Mouse (Mus musculus) spleen, postnatal 14 days (tissue): Measurements from ENCODE around the gene Rpn1.

ENCODE experiments used
- DNase-seq, 2 experiments: peaks; one replicate each; pipeline ENCODE4 v3.0.0; 2021 to 2022; ENCODE audit warnings: low spot score in 2 of 2

Gene Rpn1

DNA sequence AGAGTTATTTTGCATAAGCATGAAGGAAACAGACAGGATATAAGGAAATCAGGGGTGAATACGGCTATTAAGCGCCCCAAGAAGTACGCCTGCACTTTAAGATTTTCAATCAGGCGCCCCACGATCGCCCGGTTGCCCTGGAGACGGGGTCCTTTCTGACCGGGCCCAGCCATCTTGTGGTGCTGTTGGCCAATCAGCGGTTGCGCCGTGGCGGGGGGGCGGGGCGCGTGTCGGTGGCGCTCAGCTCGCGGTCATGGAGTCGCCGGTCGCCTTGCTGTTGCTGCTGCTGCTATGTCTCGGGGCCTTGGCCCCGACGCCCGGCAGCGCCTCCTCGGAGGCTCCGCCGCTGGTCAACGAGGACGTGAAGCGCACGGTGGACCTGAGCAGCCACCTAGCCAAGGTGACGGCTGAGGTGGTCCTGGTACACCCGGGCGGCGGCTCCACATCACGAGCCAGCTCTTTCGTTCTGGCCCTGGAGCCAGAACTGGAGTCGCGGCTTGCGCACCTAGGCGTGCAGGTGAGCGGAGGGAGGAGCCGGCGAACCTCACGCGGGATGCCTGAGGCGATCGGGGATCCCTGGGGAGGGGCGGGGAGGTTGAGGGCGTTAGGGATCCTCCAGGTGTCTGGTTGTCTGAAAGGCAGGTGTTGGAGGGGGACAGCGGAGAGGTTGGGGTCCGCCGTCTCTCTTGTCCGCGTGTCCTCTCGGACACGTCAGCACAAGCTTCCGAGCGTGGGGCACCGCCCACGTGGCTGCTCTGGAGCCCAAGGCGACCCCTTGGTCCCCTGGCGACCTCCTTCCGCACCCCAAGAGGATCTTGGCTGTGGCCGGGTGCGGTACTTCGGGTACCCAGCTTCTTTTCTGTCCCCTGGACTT lies at the start of gene Rpn1:
Gene Rpn1, plus strand, starts transcription at position 205 of the 874 bp plus-strand sequence.
- DNase-seq, result peak; percentile 99

DNA sequence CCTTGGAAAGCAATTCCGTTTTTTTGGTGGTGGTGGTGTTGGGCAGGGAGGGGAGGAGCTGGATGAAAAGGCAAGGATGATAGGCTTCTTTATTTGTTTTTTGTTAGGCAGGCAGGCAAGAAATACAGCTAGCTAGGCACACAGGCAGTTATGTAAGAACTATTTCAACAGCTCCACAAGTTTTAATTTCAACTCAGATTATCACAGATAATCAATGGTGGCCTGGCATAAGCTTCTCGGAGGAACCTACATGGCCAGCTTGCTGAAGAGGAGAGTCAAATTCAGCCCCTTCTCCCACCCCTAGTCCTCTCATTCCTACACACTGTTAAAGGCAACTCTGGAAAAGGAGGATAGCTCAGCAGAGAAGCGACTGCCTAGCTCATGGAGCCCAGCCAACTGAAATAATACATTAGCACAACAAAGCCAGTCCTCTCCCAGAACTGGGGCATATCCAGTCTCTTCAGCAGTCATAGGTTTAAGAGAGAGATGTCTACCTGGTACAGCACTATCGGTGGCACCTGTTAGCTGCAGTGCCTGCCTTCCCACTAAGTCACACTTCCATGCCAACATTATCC lies 46.7 kb upstream of the Rpn1 start:
- no peak for DNase-seq

DNA sequence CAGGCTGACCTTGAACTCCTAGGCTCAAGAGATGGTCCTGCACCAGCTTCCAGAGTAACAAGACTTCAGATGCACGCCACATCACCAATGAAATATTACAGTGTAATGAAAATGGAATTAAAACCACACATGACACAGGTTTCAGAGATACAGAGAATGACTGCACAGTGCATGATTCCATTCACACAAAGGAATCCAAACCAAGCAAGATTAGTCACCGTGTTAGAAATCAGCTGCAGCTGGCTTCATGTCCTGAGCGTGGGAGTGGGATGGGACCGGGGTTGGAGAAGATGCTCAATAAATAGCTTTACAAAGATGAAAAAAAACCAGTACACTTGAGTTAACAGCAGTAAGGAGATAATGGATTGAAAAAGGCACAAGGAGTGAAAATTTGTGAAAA lies 44.9 kb upstream of the Rpn1 start:
- DNase-seq, result no peak

DNA sequence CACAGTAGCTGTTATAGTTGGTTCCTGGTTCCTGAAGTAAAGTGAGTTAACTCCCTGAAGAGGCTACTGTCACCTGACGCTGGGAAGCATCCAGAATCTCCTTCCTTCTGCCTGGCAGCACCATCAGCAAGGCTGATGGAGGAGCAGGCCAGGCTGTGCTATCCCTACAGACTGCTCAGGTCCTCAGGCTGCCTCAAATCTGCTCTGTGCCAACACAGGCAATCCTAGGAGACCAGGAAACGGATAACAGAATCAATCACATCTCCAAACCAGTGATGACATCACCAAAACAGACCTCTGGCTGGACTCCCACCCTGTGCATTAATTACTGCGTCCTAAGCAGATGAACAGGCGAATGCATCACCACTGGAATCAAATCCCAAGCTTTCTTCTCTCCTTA lies 43.1 kb upstream of the Rpn1 start:
- no peak for DNase-seq

DNA sequence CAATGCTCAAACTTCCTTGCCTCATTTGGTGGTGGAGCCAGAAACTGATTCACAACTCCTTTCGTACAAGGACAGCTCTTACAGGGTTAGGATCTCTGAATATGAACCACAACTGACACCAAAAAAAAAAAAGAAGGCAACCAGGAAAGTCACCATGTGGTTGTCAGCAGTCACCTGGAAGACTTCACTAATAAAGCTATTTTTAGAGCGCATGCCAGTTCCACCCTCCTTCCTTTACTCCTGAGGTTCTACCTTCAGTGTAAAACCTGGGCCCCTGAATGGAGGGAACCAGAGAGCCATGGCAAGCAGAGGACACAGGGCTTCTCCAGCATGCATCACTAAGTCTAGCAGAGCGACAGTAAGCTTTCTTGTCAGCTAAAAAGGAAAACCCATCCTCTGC lies 41.9 kb upstream of the Rpn1 start:
- no peak for DNase-seq

DNA sequence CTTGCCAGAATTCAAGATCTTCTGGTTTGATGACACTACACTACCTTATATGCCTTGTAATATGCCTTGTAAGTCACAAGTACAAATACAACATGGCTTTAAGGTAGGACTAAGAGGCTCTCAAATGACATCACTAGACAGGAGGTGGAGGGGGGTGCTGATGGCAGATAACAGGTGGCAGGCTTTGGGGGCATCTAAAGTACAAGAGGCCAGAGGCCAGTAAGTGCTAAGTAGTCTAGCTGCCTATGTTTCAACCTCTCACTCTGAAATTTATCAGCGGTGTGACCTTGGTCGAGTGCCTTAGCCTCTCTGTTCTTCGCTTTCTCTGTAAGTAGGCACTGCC lies 40.1 kb upstream of the Rpn1 start:
- no peak for DNase-seq

DNA sequence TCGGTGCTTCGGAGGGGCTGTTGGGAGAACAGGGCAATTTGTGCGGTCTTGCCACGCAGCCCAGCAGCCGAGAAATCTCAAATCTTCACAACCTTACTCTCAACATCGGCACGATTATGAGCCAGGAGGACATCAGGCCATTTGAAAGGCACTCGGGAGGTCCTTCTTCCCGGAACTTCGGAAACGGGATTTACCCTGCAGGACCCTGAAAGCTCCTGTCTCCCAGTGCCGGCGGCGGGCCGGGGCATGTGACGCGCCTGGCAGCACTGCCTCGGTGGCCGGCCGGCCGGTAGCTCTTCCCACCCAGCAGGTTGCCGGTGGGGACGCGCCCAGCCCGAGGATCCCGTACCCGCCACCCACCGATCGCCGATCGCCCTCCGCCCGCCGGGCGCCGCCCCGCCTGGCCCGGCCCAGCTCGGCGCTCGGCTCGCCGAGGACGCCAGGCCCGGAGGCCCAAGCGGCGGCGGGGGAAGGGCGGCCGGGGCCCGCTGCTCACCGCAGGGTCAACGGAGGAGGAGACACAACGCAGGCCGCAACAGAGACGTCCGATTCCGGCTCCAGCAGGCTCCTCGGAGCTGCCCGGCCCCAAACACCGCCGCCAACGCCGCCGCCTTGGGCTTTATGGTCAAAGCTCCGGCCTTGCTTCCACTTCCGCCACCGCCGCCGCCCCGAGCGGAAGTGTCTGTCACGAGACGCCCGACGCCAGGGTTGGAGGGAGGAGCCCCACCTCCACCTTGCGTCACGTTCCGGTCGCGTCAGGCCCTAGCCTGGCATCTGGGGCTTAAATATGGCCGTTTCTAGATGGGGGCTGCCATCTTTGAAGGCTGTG lies 39.5 kb upstream of the Rpn1 start, which contains the start of gene Rab7:
Gene Rab7, minus strand, starts transcription at position 694 of the 829 bp plus-strand sequence.
- DNase-seq, result peak; percentile 86 to 91

DNA sequence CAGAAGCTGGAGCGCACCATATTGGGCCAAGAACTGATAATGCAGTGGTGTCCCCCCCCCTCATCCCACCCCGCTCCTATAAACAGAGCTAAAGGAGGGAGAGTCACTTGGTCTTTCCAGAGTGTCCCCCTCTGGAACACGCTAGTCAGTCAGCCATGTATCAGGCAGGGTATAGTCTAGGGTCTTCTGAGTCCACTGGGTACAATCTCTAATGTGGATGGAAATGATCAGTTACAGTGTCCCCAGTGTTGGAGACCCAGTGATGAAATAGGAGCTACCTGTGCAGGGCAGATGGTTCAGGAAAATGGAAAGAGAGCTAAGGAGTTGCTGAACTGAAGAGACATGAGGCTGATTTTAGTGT lies 38.9 kb upstream of the Rpn1 start:
- DNase-seq, result no peak

DNA sequence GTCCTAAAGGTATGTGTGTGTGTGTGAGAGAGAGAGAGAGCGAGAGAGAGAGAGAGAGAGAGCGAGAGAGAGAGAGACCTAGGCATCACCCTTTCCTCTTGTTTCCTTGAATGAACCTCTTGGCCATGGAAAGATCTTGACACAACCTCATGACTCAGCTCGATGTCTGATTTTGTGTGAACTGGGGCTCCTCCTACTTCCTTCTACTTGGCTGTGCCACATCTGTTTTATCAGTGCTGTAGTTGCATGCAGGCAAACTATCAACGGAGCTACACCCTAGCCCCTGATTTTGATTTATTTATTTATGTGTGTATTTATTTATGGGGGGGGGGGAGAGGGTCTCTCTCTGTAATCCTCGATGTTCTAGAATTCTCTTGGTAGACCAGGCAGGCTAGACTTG lies 36.4 kb upstream of the Rpn1 start:
- DNase-seq, result no peak

DNA sequence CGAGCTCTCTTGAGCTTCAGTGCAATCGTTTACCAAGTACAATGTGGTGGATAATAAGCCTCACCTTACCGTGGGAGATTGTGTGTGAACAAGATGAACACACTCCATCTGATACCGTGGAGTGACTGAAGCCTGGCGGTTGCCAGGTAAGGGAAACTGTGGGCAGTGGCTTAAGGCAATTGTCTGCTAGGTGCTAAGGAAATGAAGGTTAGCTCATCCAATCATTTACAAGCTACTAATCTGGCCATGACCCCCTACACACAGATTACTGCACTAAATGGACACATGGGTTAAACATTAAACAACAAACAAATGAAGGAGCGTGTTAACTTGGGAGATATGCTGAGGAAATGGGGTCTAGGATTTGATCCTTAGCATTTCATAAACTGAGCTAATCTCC lies 35.3 kb upstream of the Rpn1 start:
- no peak for DNase-seq

DNA sequence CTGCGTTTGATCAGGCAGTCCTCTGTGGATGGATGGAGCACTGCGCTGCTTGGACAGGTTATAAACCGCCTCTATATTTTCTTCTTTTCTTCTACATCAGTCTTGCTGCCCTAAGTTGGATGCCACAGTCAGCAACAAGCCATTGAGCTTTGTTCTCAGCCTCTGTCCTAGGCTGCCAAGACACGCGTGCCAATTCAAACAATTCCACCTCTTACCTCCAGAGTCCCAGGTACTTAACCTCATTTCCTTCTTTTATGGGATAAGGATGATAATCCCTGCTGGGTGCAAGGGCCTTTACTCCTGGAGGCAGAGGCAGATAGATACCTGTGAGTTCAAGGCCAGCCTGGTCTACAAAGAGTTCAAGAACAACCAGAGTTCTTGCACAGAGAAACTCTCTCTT lies 33.1 kb upstream of the Rpn1 start:
- no peak for DNase-seq

DNA sequence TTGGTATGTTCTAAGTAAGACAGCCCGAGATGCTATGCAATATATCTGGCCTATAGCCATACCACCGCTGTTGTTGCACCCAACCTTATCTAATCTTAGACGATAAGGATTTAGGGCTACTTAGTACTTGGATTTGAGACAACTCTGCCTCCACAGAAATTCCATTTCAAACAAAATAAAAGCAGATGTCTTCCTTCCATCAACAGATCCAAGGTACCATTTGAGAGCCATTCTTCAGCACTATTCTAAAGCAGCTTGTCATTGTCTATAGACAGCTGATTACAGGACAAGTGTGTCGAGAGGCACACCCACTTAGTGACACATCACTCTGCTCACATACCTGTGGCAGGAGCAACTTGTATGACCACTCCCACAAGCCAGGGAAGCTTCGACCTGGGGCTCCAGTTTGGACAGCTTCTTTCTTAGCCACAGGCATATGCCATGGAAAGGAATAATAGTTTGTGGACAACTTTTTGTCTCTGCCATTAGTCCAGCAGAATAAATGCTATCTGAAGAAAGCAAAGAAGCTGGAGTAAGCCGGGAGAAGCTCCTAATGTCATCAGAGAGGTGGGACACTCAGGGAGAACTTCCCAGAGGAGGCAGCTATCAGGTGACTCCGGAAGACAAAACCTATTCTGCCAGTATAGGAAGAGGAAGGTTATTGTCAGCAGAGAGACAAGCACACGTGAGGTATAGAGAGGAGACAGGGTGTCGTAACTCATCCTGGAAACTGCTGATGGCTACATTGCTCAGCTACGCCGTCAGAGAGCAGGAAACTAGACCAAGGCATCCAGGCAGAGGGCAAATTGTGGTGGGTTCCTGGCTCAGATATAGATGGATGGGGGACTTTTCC lies 30.8 kb upstream of the Rpn1 start:
- DNase-seq, result no peak

DNA sequence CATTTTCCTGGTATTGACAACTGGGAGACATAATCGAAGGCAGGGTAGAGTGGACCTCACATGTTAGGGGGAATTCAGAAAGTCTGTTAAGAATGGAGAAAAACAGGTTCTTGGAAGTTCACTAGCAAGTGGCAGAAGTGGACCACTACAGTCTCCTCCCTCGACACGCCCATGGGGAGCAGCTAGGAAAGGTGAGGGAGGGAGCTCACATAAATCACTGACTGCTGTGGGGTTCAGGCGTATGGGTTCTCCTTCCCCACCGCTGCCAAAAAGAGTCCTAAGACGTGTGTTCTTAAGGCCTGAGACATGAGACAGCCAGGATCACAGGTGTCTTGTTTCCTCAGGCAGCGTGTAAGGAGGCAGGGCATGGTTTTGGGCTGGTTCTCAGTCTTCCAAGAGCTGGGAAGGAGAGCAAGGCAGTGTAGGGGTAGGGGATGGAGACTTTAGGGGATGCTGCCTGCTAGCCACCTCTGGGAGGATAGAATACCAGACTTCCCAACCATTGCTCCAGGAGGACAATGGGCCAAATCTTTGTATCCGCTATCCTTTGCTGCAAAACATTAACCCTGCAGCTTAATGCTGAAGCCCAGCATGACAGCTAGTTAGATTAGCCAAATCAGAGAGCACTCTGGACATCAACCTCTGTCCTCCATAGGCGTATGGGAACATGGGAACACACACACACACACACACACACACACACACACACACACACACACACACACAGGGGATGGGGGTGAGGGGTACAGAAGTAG lies 30.0 kb upstream of the Rpn1 start:
- DNase-seq, result no peak

DNA sequence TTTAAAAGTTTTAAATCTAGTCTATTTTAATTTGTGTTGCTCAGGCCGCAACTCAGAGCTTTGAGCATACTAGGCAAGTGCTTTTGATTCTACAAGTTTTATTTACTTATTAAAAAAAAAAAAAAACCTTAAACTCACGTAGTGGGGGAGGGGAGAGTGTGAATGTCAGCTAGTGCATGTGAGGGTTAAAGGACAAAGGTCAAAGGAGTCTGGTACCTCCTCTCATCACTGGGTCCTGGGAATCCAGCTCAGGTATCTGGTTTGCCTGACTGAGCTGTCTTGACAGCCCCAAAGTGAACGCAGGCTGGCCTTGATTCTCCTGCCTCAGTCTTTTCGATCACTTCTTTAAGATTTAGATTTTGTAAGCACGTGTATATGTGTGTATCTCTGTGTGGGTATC lies 28.6 kb upstream of the Rpn1 start:
- DNase-seq, result no peak

DNA sequence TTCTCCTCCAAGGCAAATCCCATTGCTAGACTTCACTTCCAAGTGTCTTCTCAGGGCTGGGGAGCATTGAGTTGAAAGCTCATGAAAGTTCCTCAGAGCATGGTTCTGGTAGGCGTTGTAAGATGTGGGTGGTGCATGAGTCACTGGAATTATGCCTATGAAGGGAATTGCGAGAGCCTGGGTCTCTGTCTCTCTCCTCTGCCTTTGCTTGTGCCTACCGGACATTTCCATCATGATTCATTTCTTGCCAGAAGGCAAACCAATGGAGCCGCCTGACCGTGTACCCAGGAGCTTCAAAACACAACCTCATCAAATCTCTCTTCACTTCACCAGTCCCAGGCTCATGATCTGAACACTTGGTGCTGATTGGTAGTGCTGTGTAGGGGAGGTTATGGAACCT lies 27.4 kb upstream of the Rpn1 start:
- no peak for DNase-seq

DNA sequence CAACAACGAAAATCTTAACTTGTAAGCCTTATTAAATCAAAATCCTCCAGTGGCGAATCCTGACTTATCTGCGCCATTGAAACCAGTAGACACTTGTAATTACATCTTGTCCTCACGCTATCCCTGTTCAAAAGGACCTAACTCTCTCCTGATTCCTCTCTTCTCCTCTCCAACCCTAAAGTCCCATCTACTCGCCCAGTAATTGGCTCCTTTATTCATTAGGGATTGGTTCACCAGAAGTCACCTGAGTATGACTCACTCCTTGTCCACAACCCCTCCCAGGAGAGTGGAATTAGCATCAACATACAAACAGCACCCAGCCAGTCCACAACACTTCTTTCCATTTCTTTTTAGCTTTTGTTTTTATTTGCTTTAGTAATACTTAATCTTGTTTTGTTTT lies 24.4 kb upstream of the Rpn1 start:
- DNase-seq, result no peak

DNA sequence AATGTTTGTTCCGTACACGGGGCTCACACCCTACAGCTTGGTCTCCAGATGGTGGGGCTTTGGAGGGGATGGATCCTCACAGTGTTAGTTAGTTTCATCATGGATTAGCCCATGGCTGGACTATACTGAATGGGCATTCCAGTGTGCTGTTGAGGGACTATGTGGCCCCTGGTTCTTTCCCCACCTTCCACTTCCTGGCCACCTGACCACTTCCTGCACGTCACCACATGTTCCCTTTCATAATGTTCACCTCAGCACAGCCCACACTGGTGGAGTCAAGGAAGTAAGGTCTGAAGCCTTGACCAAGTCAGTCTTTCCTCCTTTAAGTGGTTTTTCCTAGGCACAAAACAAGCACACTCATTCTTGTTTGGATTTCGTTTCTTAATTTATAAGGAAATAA lies 23.7 kb upstream of the Rpn1 start:
- no peak for DNase-seq

DNA sequence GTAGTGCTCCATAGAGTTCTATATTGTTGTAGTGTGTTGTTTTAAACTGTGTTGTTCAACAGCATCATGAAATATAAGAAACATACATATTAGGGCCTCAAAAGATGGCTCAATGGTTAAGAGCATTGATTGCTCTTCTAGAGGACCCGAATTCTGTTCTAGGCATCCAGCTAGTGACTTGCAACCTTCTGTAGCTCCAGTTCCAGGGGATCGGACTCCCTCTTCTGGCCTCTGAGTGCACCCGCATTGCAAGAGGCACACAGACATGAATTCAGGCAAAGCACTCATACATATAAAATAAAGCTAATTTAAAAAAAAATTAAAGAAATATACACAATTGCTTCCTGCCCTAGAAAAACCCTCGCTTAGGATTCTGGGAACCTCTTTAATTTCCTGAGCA lies 22.9 kb upstream of the Rpn1 start:
- no peak for DNase-seq

DNA sequence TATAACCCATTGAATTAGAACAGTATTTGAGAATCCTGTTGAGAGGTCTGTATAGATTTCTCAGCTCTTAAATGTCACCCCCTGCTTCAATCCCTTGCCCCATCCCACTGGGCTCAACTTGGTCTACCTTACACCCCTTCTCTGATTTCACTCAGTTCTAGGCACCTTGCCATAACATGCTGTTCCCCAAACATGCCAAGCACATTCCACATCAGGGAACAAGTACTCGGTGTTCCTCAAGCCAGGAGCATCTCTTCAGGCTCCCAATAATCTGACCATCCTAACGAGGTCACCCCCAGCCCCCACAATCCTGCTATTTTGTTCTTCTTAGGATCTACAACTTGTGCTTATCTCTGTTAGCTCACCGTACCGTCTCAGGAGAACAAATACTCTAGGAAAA lies 21.9 kb upstream of the Rpn1 start:
- DNase-seq, result no peak

DNA sequence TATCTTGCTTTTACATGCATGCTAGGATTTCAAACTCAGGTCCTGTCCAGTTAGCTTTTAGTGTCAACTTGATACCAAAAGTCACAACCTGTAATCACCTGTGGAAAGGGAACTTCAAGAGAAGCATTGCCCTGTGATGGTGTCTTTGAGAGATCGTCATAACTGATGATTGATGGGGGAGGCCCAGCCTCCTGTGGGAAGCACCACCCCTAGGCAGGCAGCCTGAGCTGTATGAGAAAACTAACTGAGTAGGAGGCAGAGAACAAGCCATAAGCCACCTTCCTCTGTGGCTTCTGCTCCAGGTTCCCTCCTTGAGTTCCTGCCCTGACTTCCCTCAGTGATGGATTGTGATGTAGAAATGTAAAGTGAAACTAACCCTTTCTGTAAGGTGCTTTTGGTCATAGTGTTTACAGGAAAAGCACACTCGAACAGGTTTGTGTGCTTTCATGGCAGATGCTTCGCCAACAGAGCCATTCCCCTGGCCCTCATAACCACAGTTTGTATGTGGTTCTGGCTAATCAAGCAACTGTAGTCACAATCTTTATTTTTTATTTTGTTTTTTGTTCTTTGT lies 20.1 kb upstream of the Rpn1 start:
- DNase-seq, result no peak

DNA sequence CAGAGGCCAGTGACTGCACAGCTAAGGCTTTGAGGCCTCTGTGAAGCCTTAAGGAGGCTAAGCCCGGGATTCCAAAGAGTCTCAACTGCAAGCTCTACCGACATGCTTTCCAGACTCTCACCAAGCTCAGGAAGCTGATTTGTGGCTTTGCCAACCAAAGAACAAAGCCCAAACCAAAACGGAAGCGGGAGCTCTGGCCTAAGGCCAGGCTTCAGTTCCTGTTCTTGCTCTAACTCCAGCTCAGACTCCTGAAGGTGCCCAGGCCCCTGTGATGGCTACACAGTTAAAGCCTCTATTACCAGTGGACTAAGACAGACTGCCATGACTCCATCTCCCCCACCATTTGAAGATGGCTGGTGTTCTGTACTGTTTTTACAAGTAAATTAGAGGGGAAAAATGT lies 19.2 kb upstream of the Rpn1 start:
- DNase-seq, result no peak
